Mouse (Mus musculus) liver, embryonic 14.5 days (tissue): ENCODE results near the gene Trem1. TPM values are rescaled to one million over a fixed set of nuclear protein-coding genes. Genes with fewer than 3 reads are reported as not detected.

Source experiments
- ATAC-seq: fragments of 200-750 bp; cut with Nextera tagmentation; 2 replicates; pipeline ENCODE4 v1.8.0; 2017; ENCODE audit warnings: moderate number of reproducible peaks, mild to moderate bottlenecking, moderate library complexity; ENCODE audit not compliant: insufficient read depth
- DNase-seq, 3 experiments: peaks; one replicate each; pipeline ENCODE4 v3.0.0-alpha.2; 2012 to 2013; ENCODE audit warnings: low read depth in 3 of 3, low spot score in 3 of 3
- H3K27ac ChIP-seq: fragments of 300-500 bp; sonication (generic); 2 replicates; pipeline ENCODE4 v1.5.1; 2014; ENCODE audit warnings: moderate library complexity, mild to moderate bottlenecking, control low read depth, inconsistent platforms
- H3K27me3 ChIP-seq: fragments of 300-500 bp; sonication (generic); 2 replicates; pipeline ENCODE4 v1.6.1; 2014; ENCODE audit warnings: mild to moderate bottlenecking, low read length, moderate library complexity; ENCODE audit not compliant: control insufficient read depth, insufficient read depth
- H3K36me3 ChIP-seq: fragments of 300-500 bp; sonication (generic); replicated peaks from 2 replicates; pipeline ENCODE4 v1.6.1; 2014; ENCODE audit warnings: low read depth; ENCODE audit not compliant: control insufficient read depth, insufficient read depth
- H3K4me1 ChIP-seq, 2 experiments: fragments of 200-500 bp in 1 of 2; fragments of 300-500 bp in 1 of 2; sonication (generic) in 1 of 2; replicated peaks; 2 replicates each; pipeline ENCODE4 v1.6.1; 2012 to 2014; ENCODE audit warnings: antibody characterized with exemption in 1 of 2, inconsistent platforms in 1 of 2, low read length in 1 of 2; ENCODE audit not compliant: control insufficient read depth in 2 of 2, insufficient read depth in 2 of 2
- H3K4me2 ChIP-seq: fragments of 300-500 bp; sonication (generic); 2 replicates; pipeline ENCODE4 v1.6.1; 2014; ENCODE audit warnings: low read depth, mild to moderate bottlenecking, control low read depth, moderate library complexity
- H3K4me3 ChIP-seq, 2 experiments: fragments of 200-500 bp in 1 of 2; fragments of 300-500 bp in 1 of 2; sonication (generic) in 1 of 2; 2 replicates each; pipeline ENCODE4 v1.5.1; 2012 to 2014; ENCODE audit warnings: low read depth in 2 of 2, low read length in 2 of 2, mild to moderate bottlenecking in 2 of 2, control low read depth in 1 of 2, inconsistent platforms in 1 of 2, moderate library complexity in 1 of 2; ENCODE audit not compliant: insufficient read depth in 1 of 2
- H3K9ac ChIP-seq: fragments of 300-500 bp; sonication (generic); replicated peaks from 2 replicates; pipeline ENCODE4 v1.6.1; 2014; ENCODE audit warnings: mild to moderate bottlenecking, control low read depth, moderate library complexity
- H3K9me3 ChIP-seq: fragments of 300-500 bp; sonication (generic); 2 replicates; pipeline ENCODE4 v1.6.1; 2016; ENCODE audit warnings: low read length, mixed read lengths; ENCODE audit not compliant: control insufficient read depth
- CTCF ChIP-seq: IDR thresholded peaks from 2 replicates; pipeline ENCODE4 v1.5.1; 2016; ENCODE audit warnings: antibody characterized with exemption, low read depth, control low read depth
- EP300 ChIP-seq: IDR thresholded peaks from 2 replicates; pipeline ENCODE4 v1.6.1; 2016; ENCODE audit warnings: antibody characterized with exemption, low read depth
- WGBS: fragments of 180-500 bp; shearing (Covaris S2); extraction: QIAGEN DNeasy Blood & Tissue Kit; methylation state at CpG from one replicate; pipeline ENCODE4 v1.1.7; 2014; ENCODE audit not compliant: insufficient replicate concordance; 5-methylcytosine and 5-hydroxymethylcytosine counted together
- polyA plus RNA-seq, 2 experiments: library from polyadenylated mRNA; depleted of rRNA in 1 of 2; stranded (reverse) in 1 of 2; unstranded in 1 of 2; fragments of >200 nt; fragmentation: Nextera tagmentation in 1 of 2; extraction: Ambion mirVana in 1 of 2; gene quantifications; 2 replicates each; pipeline versions ENCODE4 v1.2.1 to v1.2.3; 2012 to 2014

The Trem1 gene
- polyA plus RNA-seq (2012; rRNA removed) (0.32 TPM in 2 replicates), polyA plus RNA-seq (2014; fragmentation: Nextera tagmentation; extraction: Ambion mirVana) (0.58 and 0.84 TPM in 2 replicates)

DNA sequence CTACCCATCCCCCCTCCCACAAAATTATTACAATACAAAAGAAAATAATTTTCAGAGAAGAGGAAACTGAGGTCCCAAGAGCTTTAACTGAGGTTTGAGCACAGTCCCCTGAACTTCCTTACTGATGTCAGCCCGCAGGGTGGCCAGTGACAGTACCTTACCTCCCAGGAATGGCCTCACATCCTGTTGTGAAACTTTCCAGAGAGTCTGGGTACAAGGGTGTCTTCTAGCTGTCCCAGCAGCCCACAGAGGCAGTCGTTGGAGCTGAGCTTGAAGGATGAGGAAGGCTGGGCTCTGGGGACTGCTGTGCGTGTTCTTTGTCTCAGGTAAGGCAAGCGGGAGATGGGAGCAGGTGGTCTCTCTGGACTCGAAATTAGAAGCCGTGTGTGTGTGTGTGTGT lies at the start of gene Trem1:
Gene Trem1, plus strand, starts transcription at position 251 of the 400 bp plus-strand sequence.
- Histone ChIP-seq H3K36me3 (no peaks in the 10 kb centered on the region), H3K27ac (no peak within 1 kb of the TSS), H3K9ac (no peak within 1 kb of the TSS), H3K4me2 (no peak within 1 kb of the TSS), H3K4me1 (0 out of 4 replicates have a peak, but pooled peaks cover 0 to 2% of the 10 kb centered on the region in 2 experiments), H3K9me3 (no peaks in the 10 kb centered on the region), H3K27me3 (no peaks in the 10 kb centered on the region), H3K4me3 (no peak within 1 kb of the TSS)
- DNase-seq (peak in 2 of 3 experiments; percentile 13 to 42), ATAC-seq (no peak)
- TF ChIP-seq EP300 (no peak), CTCF (no peak)
- WGBS: 53% methylated on average over 6 of the region's 6 CpGs

DNA sequence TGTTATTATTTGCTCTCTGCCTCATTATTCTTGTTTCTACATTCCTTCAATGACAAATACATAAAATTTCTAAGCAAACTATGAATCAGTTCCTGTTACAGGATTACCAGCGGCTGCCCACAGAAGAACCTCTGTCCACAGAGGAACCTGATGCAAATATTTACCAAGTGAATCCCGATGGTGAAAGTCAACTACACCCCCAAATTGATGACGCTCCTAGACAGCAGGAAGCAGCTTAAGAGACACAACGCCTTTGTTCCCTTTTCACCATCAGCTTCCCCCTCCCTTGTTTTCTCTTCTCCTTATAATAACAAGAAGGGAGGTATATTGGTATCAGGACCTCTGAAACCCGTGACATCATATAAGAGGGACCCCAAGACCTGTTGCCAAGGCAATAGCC lies 47.3 kb upstream of the Trem1 start:
- no peak overlapping the region for H3K4me3 ChIP-seq
- H3K9me3 ChIP-seq: no peaks in the 10 kb centered on the region
- no peak overlapping the region for H3K27ac ChIP-seq
- H3K36me3 ChIP-seq: no peaks in the 10 kb centered on the region
- TF ChIP-seq CTCF (no peak), EP300 (no peak)
- H3K4me2 ChIP-seq: no peak overlapping the region
- no peak overlapping the region for H3K9ac ChIP-seq
- H3K27me3 ChIP-seq: no peaks in the 10 kb centered on the region
- peak; percentile 6 to 37 (median 12) for DNase-seq
- 0 out of 4 replicates have a peak, but pooled peaks cover 0 to 2% of the 10 kb centered on the region in 2 experiments for H3K4me1 ChIP-seq
- WGBS: 20% methylated on average over 5 of the region's 5 CpGs
- no peak for ATAC-seq

DNA sequence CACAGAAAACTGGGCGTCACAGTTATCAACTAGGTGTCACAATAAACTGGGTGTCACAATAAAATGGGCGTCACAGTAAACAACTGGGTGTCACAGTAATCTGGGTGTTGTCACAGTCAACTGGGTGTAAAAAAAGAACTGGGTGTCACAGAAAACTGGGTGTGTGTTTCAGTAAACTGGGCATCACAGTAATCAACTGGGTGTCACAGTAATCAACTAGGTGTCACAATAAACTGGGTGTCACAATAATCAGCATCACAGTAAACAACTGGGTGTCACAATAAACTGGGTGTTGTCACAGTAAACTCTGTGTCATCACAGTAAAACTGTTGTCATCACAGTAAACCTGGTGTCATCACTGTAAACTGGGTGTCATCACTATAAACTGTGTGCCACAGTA lies 40.2 kb upstream of the Trem1 start:
- no peak overlapping the region for H3K4me2 ChIP-seq
- no peaks in the 10 kb centered on the region for H3K36me3 ChIP-seq
- no peak overlapping the region for H3K27ac ChIP-seq
- no peak overlapping the region for H3K9ac ChIP-seq
- TF ChIP-seq EP300: no peak
- H3K4me3 ChIP-seq: no peak overlapping the region
- H3K27me3 ChIP-seq: no peaks in the 10 kb centered on the region
- 0 out of 4 replicates have a peak, but pooled peaks cover 0 to 2% of the 10 kb centered on the region in 2 experiments for H3K4me1 ChIP-seq
- ATAC-seq (no peak), DNase-seq (no peak)
- 46% methylated on average over 2 of the region's 2 CpGs for WGBS
- H3K9me3 ChIP-seq: no peaks in the 10 kb centered on the region

DNA sequence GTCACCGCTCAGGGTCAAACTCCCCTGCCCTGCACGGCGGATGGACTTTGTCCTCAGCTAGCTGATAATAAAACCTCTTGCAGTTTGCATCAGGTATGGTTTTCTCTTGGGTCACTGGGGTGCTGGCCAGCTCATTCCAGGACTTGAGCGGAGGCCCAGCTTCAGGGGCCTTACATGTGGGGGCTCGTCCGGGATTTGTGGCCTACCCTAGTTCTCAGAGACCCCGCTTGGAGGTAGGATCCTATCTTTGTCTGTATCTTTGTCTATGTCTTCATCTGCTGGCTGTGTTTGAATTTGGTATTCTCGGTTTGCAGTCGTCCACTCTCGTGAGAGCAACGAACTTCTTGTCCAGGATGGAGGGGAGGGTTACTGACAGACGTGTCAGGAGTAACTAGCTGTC lies 29.5 kb upstream of the Trem1 start:
- Histone ChIP-seq H3K27me3 (no peaks in the 10 kb centered on the region), H3K36me3 (no peaks in the 10 kb centered on the region), H3K27ac (no peak overlapping the region), H3K4me3 (no peak overlapping the region), H3K4me2 (no peak overlapping the region), H3K9me3 (peaks cover 4% of the 10 kb centered on the region; the same call in 1 of the 2 replicates), H3K4me1 (no peaks in the 10 kb centered on the region), H3K9ac (no peak overlapping the region)
- no peak for DNase-seq
- no peak for TF ChIP-seq EP300
- no peak for TF ChIP-seq CTCF
- ATAC-seq: no peak
- WGBS: 80% methylated on average over 12 of the region's 12 CpGs

DNA sequence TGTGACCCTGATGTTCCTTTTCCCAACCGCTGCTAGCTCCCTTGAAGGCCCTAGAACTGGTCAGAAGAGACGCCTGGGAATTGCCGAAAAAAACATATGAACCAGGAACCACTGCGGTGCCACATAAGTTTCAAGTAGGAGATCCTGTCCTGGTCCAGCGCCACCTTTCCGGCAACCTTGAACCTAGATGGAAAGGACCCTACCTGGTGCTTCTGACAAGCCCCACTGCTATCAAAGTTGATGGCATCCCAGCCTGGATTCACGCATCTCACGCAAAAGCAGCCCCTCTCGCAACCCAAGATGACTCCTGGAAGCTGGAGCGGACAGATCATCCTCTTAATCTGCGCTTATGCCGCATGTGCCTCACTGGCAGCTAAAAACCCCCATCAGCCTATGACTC lies 20.0 kb upstream of the Trem1 start:
- no peak for ATAC-seq

More for the DNA sequence above, 20.0 kb upstream of the Trem1 start:
- Histone ChIP-seq H3K27me3 (no peaks in the 10 kb centered on the region), H3K27ac (no peak overlapping the region), H3K9me3 (no peaks in the 10 kb centered on the region), H3K36me3 (no peaks in the 10 kb centered on the region), H3K9ac (no peak overlapping the region), H3K4me3 (no peak overlapping the region), H3K4me2 (no peak overlapping the region), H3K4me1 (no peaks in the 10 kb centered on the region)
- WGBS: 80% methylated on average over 12 of the region's 12 CpGs
- no peak for DNase-seq
- TF ChIP-seq EP300 (no peak), CTCF (no peak)
